Mouse (Mus musculus) adrenal gland (tissue): ENCODE data around the gene Ptpn6.

Source experiments
- intact Hi-C: fragments of 180-260 bp; cut with DNase I; formaldehyde crosslinking; loops from one replicate; pipeline ENCODE4 v1.15.1; 2025

Gene Ptpn6

GRCm38 (mm10) chr6:124756652-124757350, 18.3 kb upstream of the Ptpn6 start:
- intact Hi-C loops, result loop anchor here (5.0 kb wide), 1 partner anchor 44 kb away; the partner anchor contains the start of genes Emg1 and Phb2

GRCm38 (mm10) chr6:124755831-124756595, 17.5 kb upstream of the Ptpn6 start, which contains the start of the genes Gm45234 and Atn1:
Gm45234 (minus strand) TSS chr6:124756021.
Atn1 (minus strand) TSS chr6:124756524.
- intact Hi-C loops, result loop anchor here (5.0 kb wide), 1 partner anchor 44 kb away; the partner anchor contains the start of genes Emg1 and Phb2

- intact Hi-C loops, result loop anchor here (5.0 kb wide), 1 partner anchor 43 kb away; the partner anchor contains the start of genes Emg1 and Phb2
Measured at GRCm38 (mm10) chr6:124755306-124755705, 16.8 kb upstream of the Ptpn6 start.

- intact Hi-C loops, result no loop called here
Measured at GRCm38 (mm10) chr6:124753861-124754260, 15.3 kb upstream of the Ptpn6 start.

- intact Hi-C loops, result no loop called here
Measured at GRCm38 (mm10) chr6:124750405-124750804, 11.9 kb upstream of the Ptpn6 start.

- intact Hi-C loops, result no loop called here
Measured at GRCm38 (mm10) chr6:124746654-124747632, 8.4 kb upstream of the Ptpn6 start.

- intact Hi-C loops, result no loop called here
Measured at GRCm38 (mm10) chr6:124746296-124746605, 7.7 kb upstream of the Ptpn6 start.

- intact Hi-C loops, result no loop called here
Measured at GRCm38 (mm10) chr6:124745490-124746295, 7.2 kb upstream of the Ptpn6 start.

GRCm38 (mm10) chr6:124744755-124745321, 6.3 kb upstream of the Ptpn6 start:
- intact Hi-C loops, result no loop called here

GRCm38 (mm10) chr6:124743647-124744046, 5.1 kb upstream of the Ptpn6 start:
- intact Hi-C loops, result no loop called here

- intact Hi-C loops, result no loop called here
Measured at GRCm38 (mm10) chr6:124742839-124743514, 4.5 kb upstream of the Ptpn6 start.

GRCm38 (mm10) chr6:124741842-124742241, 3.3 kb upstream of the Ptpn6 start:
- intact Hi-C loops, result no loop called here

GRCm38 (mm10) chr6:124740888-124741761, 2.6 kb upstream of the Ptpn6 start, which contains the start of gene Grcc10:
Grcc10 (minus strand) TSS chr6:124741374.
- intact Hi-C loops, result no loop called here

- intact Hi-C loops, result no loop called here
Measured at GRCm38 (mm10) chr6:124740211-124740887, 1.8 kb upstream of the Ptpn6 start.

- intact Hi-C loops, result no loop called here
Measured at GRCm38 (mm10) chr6:124739231-124739796, 800 bp upstream of the Ptpn6 start.

- intact Hi-C loops, result no loop called here
Measured at GRCm38 (mm10) chr6:124737040-124737439, 1.5 kb downstream of the Ptpn6 start.

GRCm38 (mm10) chr6:124734417-124734816, 4.1 kb downstream of the Ptpn6 start:
- intact Hi-C loops, result no loop called here
